Mouse (Mus musculus) spleen, postnatal 10 days (tissue): Measurements from ENCODE around the gene Lsm2.

ENCODE experiments used
- DNase-seq, 2 experiments: peaks; one replicate each; pipeline ENCODE4 v3.0.0; 2021 to 2022; ENCODE audit warnings: low spot score in 2 of 2

Lsm2 gene

GRCm38 (mm10) chr17:35012430-35012829 lies 30.8 kb downstream of the Lsm2 start:
- DNase-seq = peak in 1 of 2 experiments; percentile 14

- peak in 1 of 2 experiments; percentile 15 for DNase-seq
Measured at GRCm38 (mm10) chr17:35013221-35013620, 31.6 kb downstream of the Lsm2 start.

GRCm38 (mm10) chr17:35015296-35015695 lies 33.6 kb downstream of the Lsm2 start:
- DNase-seq = peak in 1 of 2 experiments; percentile 15

GRCm38 (mm10) chr17:35016376-35016775 lies 34.7 kb downstream of the Lsm2 start, which contains the start of gene Vwa7:
Gene Vwa7, plus strand, starts transcription at chr17:35016579.
- peak in 1 of 2 experiments; percentile 51 for DNase-seq

- DNase-seq = no peak
Measured at GRCm38 (mm10) chr17:35016791-35017705, 35.4 kb downstream of the Lsm2 start.

GRCm38 (mm10) chr17:35017706-35018030 lies 36.0 kb downstream of the Lsm2 start:
- DNase-seq = no peak

- DNase-seq = no peak
Measured at GRCm38 (mm10) chr17:35018171-35018570, 36.5 kb downstream of the Lsm2 start.

GRCm38 (mm10) chr17:35019894-35020293 lies 38.2 kb downstream of the Lsm2 start:
- DNase-seq = no peak

GRCm38 (mm10) chr17:35020551-35020950 lies 38.9 kb downstream of the Lsm2 start:
- DNase-seq = no peak

GRCm38 (mm10) chr17:35021163-35021808 lies 39.6 kb downstream of the Lsm2 start:
- peak; percentile 89 to 92 for DNase-seq

GRCm38 (mm10) chr17:35021842-35022477 lies 40.3 kb downstream of the Lsm2 start:
- peak in 1 of 2 experiments; percentile 22 for DNase-seq

- peak in 1 of 2 experiments; percentile 14 for DNase-seq
Measured at GRCm38 (mm10) chr17:35022541-35023060, 40.9 kb downstream of the Lsm2 start.

GRCm38 (mm10) chr17:35023221-35023620 lies 41.6 kb downstream of the Lsm2 start:
- peak in 1 of 2 experiments; percentile 15 for DNase-seq

- DNase-seq = no peak
Measured at GRCm38 (mm10) chr17:35023756-35024155, 42.1 kb downstream of the Lsm2 start.

GRCm38 (mm10) chr17:35024261-35024660 lies 42.6 kb downstream of the Lsm2 start:
- no peak for DNase-seq

- DNase-seq = no peak
Measured at GRCm38 (mm10) chr17:35024691-35025488, 43.2 kb downstream of the Lsm2 start.

GRCm38 (mm10) chr17:35026206-35026605 lies 44.5 kb downstream of the Lsm2 start:
- no peak for DNase-seq

- DNase-seq = peak in 1 of 2 experiments; percentile 63
Measured at GRCm38 (mm10) chr17:35027277-35028068, 45.8 kb downstream of the Lsm2 start, which contains the start of gene Sapcd1. Gene Sapcd1, minus strand, starts transcription at chr17:35028016.

GRCm38 (mm10) chr17:35028315-35028714 lies 46.7 kb downstream of the Lsm2 start:
- peak in 1 of 2 experiments; percentile 13 for DNase-seq
